Mouse (Mus musculus) bone marrow, adult 2 months (tissue): ENCODE results near the gene Arv1.

Source experiments
- CTCF ChIP-seq: fragments of 200-500 bp; IDR thresholded peaks from 2 replicates; pipeline ENCODE4 v1.5.1; 2011; ENCODE audit warnings: low read length, control low read depth; ENCODE audit not compliant: control insufficient read depth, insufficient read depth
- POLR2A ChIP-seq: fragments of 200-500 bp; IDR thresholded peaks from 2 replicates; pipeline ENCODE4 v1.6.1; 2011; ENCODE audit warnings: low read depth, mild to moderate bottlenecking, control low read depth, low read length, borderline replicate concordance; ENCODE audit not compliant: control insufficient read depth

DNA sequence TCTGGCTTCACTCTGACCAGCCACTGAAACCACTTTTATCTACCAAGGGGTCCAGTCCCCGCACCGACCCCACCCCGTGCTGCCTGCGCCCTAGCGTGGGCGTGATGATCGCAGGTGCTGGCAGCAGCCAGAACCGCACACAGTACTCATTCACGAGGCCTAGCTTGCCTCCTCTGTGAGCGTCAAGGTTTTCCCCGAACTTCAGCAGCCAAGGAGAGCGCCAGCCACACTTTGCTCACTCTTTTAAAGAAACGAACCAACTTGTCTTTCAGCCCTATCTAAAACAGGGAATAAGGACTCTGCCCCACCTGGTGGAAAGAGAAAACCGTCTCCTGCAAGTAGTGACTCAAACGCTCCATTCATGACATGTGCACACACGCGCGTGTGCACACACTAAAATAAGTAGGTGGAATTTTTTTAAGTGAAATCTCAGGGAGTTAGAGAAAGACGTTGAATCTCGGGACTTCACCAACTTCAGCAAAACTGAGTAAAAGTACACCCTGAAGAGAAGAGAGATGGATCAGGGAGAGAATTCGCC, 30.5 kb downstream of the Arv1 start:
- no peak for TF ChIP-seq CTCF
- no peak for TF ChIP-seq POLR2A
